Mouse (Mus musculus) intestine, embryonic 14.5 days (tissue): ENCODE data around the gene Nisch. TPM values are rescaled to one million over a fixed set of nuclear protein-coding genes. Genes with fewer than 3 reads are reported as not detected.

Source experiments
- ATAC-seq: fragments of 200-750 bp; cut with Nextera tagmentation; replicated peaks from 2 replicates; pipeline ENCODE4 v1.8.0; 2017; ENCODE audit warnings: low read depth, moderate number of reproducible peaks, moderate TSS enrichment, moderate library complexity; ENCODE audit not compliant: low FRiP score, low TSS enrichment
- DNase-seq: peaks from one replicate; pipeline ENCODE4 v3.0.0-alpha.2; 2018; ENCODE audit warnings: low spot score
- H3K27ac ChIP-seq: fragments of 300-500 bp; sonication (generic); 2 replicates; pipeline ENCODE4 v1.5.1; 2014; ENCODE audit warnings: low read depth, mild to moderate bottlenecking, control low read depth
- H3K27me3 ChIP-seq: fragments of 300-500 bp; sonication (generic); replicated peaks from 2 replicates; pipeline ENCODE4 v1.6.1; 2014; ENCODE audit warnings: low read length, control low read depth; ENCODE audit not compliant: control insufficient read depth, insufficient read depth
- H3K36me3 ChIP-seq: fragments of 300-500 bp; sonication (generic); 2 replicates; pipeline ENCODE4 v1.6.1; 2014; ENCODE audit warnings: low read length, control low read depth; ENCODE audit not compliant: control insufficient read depth, insufficient read depth
- H3K4me1 ChIP-seq: fragments of 300-500 bp; sonication (generic); replicated peaks from 2 replicates; pipeline ENCODE4 v1.6.1; 2014; ENCODE audit warnings: low read length, control low read depth, mixed read lengths; ENCODE audit not compliant: control insufficient read depth, insufficient read depth
- H3K4me2 ChIP-seq: fragments of 300-500 bp; sonication (generic); 2 replicates; pipeline ENCODE4 v1.6.1; 2014; ENCODE audit warnings: low read length
- H3K4me3 ChIP-seq: fragments of 300-500 bp; sonication (generic); 2 replicates; pipeline ENCODE4 v1.5.1; 2014; ENCODE audit warnings: low read depth, low read length, control low read depth, mixed read lengths
- H3K9ac ChIP-seq: fragments of 300-500 bp; sonication (generic); 2 replicates; pipeline ENCODE4 v1.6.1; 2014; ENCODE audit warnings: mild to moderate bottlenecking, low read length
- H3K9me3 ChIP-seq: fragments of 300-500 bp; sonication (generic); 2 replicates; pipeline ENCODE4 v1.6.1; 2016; ENCODE audit warnings: low read length, control low read depth; ENCODE audit not compliant: control insufficient read depth
- WGBS: fragments of 180-500 bp; shearing (Covaris S2); extraction: QIAGEN DNeasy Blood & Tissue Kit; methylation state at CpG from one replicate; pipeline ENCODE4 v1.1.7; 2014; 5-methylcytosine and 5-hydroxymethylcytosine counted together
- polyA plus RNA-seq: library from polyadenylated mRNA; unstranded; fragments of >200 nt; fragmentation: Nextera tagmentation; extraction: Ambion mirVana; gene quantifications from 2 replicates; pipeline ENCODE4 v1.2.1, GENCODE M21; 2014

Nisch gene
- polyA plus RNA-seq, 1 experiment from 2014 or later: 330 TPM

- Histone ChIP-seq H3K4me3 (no peak overlapping the region), H3K36me3 (peaks cover 86% of the 10 kb centered on the region), H3K4me2 (no peak overlapping the region), H3K9me3 (no peaks in the 10 kb centered on the region), H3K27me3 (no peaks in the 10 kb centered on the region), H3K27ac (no peak overlapping the region), H3K9ac (no peak overlapping the region), H3K4me1 (peaks cover 7% of the 10 kb centered on the region)
- DNase-seq: no peak
- no peak for ATAC-seq
- WGBS: 81% methylated on average over 3 of the region's 3 CpGs
These were observed 16.7 kb downstream of the Nisch start for GRCm38 (mm10) chr14:31200038-31200437.

- H3K9me3 ChIP-seq: no peaks in the 10 kb centered on the region
- no peak for ATAC-seq
- no peak for DNase-seq
- H3K4me3 ChIP-seq: no peak overlapping the region
- H3K9ac ChIP-seq: no peak overlapping the region
- H3K36me3 ChIP-seq: peaks cover 91% of the 10 kb centered on the region
- 92% methylated on average over 7 of the region's 7 CpGs for WGBS
- H3K27me3 ChIP-seq: no peaks in the 10 kb centered on the region
- H3K4me1 ChIP-seq: peaks cover 7% of the 10 kb centered on the region
- no peak overlapping the region for H3K4me2 ChIP-seq
- no peak overlapping the region for H3K27ac ChIP-seq
These were observed 17.1 kb downstream of the Nisch start for GRCm38 (mm10) chr14:31199599-31199998.

DNA sequence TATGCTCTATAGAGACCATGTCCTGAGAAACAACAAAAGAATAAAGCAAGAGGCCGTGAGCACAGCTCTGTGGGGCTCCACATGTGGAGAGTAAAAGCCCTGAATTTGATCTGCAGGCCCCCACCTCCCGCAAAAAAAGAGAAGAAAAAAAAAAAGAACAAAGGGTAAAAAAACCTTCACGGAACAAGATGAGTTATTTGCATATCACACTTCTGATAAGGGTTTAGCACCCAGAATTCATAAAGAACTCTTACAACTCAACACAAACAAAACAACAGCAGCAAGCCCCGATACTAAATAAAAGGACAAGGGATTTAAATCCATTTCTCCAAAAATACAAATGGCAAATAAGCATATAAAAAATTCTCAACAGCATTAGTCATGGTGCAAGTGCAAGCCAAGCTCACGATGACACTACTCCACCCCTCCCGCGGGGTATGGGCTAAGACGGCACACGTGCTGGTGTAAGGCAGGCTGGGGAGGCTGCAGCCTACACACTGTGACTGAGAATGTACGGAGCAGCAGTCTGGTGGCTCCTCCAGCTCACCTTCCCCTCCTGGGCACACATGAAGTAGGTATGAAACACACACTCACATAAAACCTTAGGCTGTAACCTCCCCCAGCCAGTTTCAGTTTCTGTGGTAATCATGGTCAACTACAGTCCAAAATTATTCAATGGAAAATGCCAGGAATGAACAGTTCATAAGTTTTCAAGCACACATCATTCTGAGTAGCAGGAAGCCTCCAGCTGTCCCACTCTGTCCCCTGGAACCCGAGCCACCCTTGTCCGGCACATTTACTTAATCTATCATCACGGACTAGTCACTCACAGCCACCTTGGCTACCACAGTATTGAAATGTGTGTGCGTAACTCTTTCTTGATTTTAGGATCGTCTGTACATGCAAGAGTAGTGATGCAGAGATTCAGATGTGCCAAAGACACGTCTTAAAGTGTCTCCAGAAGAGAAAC, 18.9 kb downstream of the Nisch start:
- Histone ChIP-seq H3K9ac (no peak overlapping the region), H3K9me3 (no peaks in the 10 kb centered on the region), H3K27me3 (no peaks in the 10 kb centered on the region), H3K4me3 (no peak overlapping the region), H3K36me3 (peaks cover 93% of the 10 kb centered on the region), H3K4me1 (peaks cover 5% of the 10 kb centered on the region; the same call in 1 of the 2 replicates), H3K4me2 (no peak overlapping the region), H3K27ac (no peak overlapping the region)
- WGBS: 79% methylated on average over 16 of the region's 16 CpGs
- DNase-seq (no peak), ATAC-seq (0 out of 2 replicates have a peak, but pooled peaks have one; percentile 57)

DNA sequence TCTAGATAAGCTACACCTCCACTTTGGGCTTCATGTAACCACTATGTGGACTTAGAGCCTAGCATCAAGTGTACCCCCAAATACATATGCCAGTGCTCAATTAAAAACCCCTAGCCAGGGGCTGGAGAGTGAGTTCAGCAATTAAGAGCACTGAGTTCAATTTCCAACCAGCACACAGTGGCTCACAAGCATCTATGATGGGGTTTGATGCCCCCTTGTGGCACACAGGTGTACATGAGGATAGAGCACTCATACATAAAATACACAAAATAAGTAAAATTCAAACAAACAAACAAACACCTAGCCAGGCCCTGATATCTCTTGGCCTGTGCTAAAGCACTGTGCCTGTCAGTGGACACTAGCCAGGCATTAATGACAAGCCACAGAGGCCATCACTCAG, 20.8 kb downstream of the Nisch start:
- no peak overlapping the region for H3K4me3 ChIP-seq
- H3K4me2 ChIP-seq: no peak overlapping the region
- ATAC-seq: no peak
- H3K4me1 ChIP-seq: peaks cover 5% of the 10 kb centered on the region; the same call in 1 of the 2 replicates
- no peaks in the 10 kb centered on the region for H3K9me3 ChIP-seq
- no peak overlapping the region for H3K9ac ChIP-seq
- no peak for DNase-seq
- peaks cover 93% of the 10 kb centered on the region for H3K36me3 ChIP-seq
- no peak overlapping the region for H3K27ac ChIP-seq
- no peaks in the 10 kb centered on the region for H3K27me3 ChIP-seq

DNA sequence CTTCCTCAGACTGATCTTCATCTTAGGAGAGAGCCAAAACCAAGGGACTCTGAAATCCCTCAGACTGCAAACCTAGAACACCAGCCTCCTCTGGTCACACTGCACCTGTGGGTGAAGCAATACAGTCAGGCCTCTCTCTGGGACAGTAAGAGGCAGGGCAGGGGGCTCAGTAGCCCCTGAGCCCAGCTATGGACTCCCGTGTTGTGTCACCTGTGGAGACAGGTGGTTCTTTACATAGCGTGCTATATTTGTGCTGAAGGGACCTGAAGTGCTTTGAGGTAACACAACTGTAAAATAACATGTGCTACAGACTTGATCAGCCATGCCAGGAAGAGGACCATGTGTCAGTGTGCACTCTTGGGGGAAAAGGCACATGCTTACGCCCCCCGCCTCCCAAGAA, 21.2 kb downstream of the Nisch start:
- WGBS: 90% methylated on average over 4 of the region's 4 CpGs
- no peak overlapping the region for H3K9ac ChIP-seq
- no peaks in the 10 kb centered on the region for H3K9me3 ChIP-seq
- no peak for DNase-seq
- peaks cover 93% of the 10 kb centered on the region for H3K36me3 ChIP-seq
- H3K4me3 ChIP-seq: no peak overlapping the region
- H3K27ac ChIP-seq: no peak overlapping the region
- no peak overlapping the region for H3K4me2 ChIP-seq
- H3K27me3 ChIP-seq: no peaks in the 10 kb centered on the region
- no peak for ATAC-seq
- peaks cover 5% of the 10 kb centered on the region; the same call in 1 of the 2 replicates for H3K4me1 ChIP-seq

DNA sequence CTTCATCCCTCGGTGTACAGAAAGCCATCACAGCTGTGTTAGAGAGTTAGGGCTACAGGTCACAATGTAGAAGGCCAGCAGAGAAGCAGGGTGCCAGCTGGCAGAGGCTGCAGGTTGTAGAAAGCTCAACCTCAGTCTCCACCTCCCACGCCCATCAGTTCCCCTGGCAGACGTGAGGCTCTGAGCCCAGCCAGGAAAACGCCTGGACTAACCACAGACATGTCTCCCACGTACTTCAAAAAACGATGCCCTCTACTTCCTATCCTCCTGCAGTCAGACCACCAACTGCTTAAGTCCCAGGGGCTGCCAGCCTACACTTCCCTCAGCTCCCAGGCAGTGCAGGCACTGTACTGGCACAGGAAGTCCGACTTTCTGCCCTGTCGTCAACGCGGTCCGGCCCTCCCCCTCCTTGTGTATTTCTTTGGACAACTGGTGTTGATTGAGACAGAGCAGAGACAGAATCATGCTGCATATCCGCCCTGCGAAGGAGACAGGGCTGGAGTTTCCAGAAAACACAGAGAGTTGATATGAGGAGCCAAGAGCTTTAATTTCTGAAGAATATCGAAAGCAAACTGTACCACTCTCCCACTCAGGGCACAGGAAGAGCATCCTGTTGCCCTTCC, 21.7 kb downstream of the Nisch start:
- Histone ChIP-seq H3K27me3 (no peaks in the 10 kb centered on the region), H3K9me3 (no peaks in the 10 kb centered on the region), H3K36me3 (peaks cover 93% of the 10 kb centered on the region), H3K4me1 (peaks cover 5% of the 10 kb centered on the region; the same call in 1 of the 2 replicates), H3K9ac (no peak overlapping the region), H3K4me3 (no peak overlapping the region), H3K27ac (no peak overlapping the region), H3K4me2 (no peak overlapping the region)
- WGBS: 57% methylated on average over 14 of the region's 14 CpGs
- no peak for DNase-seq
- no peak for ATAC-seq

- H3K4me1 ChIP-seq: peaks cover 5% of the 10 kb centered on the region; the same call in 1 of the 2 replicates
- no peak overlapping the region for H3K4me3 ChIP-seq
- no peak for DNase-seq
- peaks cover 93% of the 10 kb centered on the region for H3K36me3 ChIP-seq
- no peak overlapping the region for H3K27ac ChIP-seq
- no peak overlapping the region for H3K9ac ChIP-seq
- 83% methylated on average over 2 of the region's 2 CpGs for WGBS
- no peaks in the 10 kb centered on the region for H3K9me3 ChIP-seq
- H3K4me2 ChIP-seq: no peak overlapping the region
- H3K27me3 ChIP-seq: no peaks in the 10 kb centered on the region
- ATAC-seq: no peak
These were observed 22.3 kb downstream of the Nisch start for GRCm38 (mm10) chr14:31194441-31194840.

- H3K9me3 ChIP-seq: no peaks in the 10 kb centered on the region
- H3K27me3 ChIP-seq: no peaks in the 10 kb centered on the region
- H3K4me2 ChIP-seq: no peak overlapping the region
- peaks cover 93% of the 10 kb centered on the region for H3K36me3 ChIP-seq
- peaks cover 5% of the 10 kb centered on the region; the same call in 1 of the 2 replicates for H3K4me1 ChIP-seq
- H3K9ac ChIP-seq: no peak overlapping the region
- DNase-seq (no peak), ATAC-seq (no peak)
- H3K27ac ChIP-seq: no peak overlapping the region
- no peak overlapping the region for H3K4me3 ChIP-seq
- 74% methylated on average over 7 of the region's 7 CpGs for WGBS
These were observed 23.0 kb downstream of the Nisch start for GRCm38 (mm10) chr14:31193791-31194190.
